Mouse (Mus musculus) adipocyte (in vitro differentiated cells): ENCODE results near the gene Snx13.

ENCODE experiments used
- DNase-seq: peaks from one replicate; pipeline ENCODE4 v3.0.0-alpha.2; 2016; ENCODE audit warnings: low spot score

Snx13 gene

GRCm38 (mm10) chr12:35046999-35047319, at the start of gene Snx13:
TSS of gene Snx13 (plus strand) at chr12:35047186.
- peak; percentile 84 for DNase-seq

DNA sequence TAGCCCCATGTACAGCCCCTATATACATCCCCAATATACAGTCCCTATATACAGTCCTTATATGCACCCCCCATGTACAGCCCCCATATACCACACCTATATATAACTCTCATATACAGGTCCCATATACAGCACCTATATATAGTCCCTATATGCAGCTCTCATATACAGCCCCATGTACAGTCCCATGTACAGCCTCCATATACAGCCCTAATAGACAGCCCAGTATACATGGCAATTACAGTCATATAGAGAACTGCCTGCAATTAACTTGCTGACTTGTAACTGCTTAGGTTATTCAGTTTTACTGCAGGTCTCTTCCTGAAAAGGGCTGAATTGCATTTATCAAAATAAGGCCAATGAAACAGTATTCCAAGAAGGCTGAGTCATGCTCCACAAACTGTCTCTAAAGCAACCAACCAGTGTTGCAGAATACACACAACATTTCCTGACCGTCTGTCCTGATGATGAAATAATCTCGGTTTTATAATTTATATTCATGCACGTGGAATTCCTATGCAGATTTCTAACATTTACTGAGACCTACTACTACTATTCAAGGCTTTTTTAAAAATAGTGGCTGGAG, 49.3 kb upstream of the Snx13 start:
- peak; percentile 35 for DNase-seq

- DNase-seq = no peak
Measured at GRCm38 (mm10) chr12:34998778-34999467, 48.1 kb upstream of the Snx13 start.

GRCm38 (mm10) chr12:35000323-35000722, 46.7 kb upstream of the Snx13 start:
- DNase-seq = peak; percentile 37

GRCm38 (mm10) chr12:35005748-35006147, 41.2 kb upstream of the Snx13 start:
- no peak for DNase-seq

DNA sequence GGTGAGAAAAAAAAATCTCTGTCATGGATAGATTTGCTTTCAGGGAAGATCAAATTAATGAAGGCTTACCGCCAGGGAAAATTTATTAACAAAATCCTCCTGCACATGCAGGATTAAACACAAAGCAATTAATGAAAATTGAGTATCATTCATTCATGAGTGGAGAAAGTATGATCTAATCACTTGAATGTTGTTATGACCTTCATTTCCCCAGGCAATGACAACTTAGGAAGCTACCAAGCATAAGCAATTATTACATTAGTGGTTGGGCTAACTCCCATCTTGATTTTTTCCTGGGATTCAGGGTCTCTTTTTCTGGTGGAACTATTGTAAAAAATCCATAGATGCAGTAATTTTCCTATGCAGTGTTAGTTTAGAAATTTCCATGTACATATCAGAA, 39.1 kb upstream of the Snx13 start:
- no peak for DNase-seq

- DNase-seq = no peak
Measured at GRCm38 (mm10) chr12:35008340-35009137, 38.4 kb upstream of the Snx13 start.

DNA sequence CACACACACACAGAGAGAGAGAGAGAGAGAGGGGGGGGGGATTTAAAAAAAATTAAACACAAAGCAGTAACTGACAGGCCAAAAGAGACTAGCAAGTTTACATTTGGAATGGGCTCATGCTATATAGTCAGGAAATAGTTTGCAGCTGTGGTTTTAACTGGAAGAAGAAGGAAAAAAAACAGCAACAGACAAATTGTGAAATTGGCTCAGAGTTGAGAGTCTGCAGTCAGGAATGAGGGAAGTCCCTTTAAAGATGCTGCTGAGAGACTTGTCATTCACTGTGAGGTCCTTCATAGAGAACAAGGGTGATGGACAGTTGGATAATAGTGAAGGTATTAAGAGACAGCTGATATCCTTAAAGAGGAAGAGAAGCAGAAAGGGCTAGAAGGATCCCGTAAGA, 35.5 kb upstream of the Snx13 start:
- peak; percentile 8 for DNase-seq

DNA sequence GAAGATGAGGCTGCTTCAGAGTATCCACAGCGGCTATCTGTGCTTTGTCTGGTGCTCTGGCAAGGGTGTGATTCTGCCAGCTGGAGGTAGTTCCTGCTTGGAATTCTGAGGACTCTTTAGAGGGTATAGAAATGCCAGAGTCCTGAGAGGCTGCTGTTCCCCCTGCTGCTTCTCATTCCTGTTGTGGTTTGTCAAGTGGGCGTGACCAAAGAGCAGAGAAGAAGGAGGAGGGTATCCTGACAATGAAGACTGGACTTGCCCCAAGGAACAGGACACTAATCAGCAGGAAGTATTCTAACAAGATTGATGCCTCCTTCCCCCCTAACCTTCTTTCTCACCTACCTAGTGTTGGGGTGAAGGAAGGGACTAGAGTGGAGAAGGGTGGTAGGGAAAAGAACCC, 33.0 kb upstream of the Snx13 start:
- DNase-seq = no peak

DNA sequence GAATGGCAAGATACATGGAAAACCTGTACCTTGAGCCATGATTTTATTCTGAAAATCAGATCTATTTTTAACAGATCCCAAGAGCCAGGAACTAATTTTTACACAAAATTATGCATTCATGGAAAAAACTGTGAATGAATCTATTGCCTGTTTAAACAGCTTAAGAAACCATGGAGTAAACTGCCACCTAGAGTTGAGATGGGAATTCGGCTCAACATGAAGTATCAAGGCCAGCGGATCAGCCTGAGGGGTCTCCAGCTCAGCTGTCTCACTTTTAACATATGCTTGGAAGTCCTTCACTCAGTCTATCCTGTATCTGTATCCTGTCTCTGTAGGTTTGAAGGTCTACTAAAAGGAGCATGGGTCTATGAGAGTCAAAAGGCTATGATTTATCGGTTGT, 30.9 kb upstream of the Snx13 start:
- DNase-seq = peak; percentile 39

- no peak for DNase-seq
Measured at GRCm38 (mm10) chr12:35016481-35017250, 30.3 kb upstream of the Snx13 start.

GRCm38 (mm10) chr12:35018679-35019237, 28.2 kb upstream of the Snx13 start:
- peak; percentile 16 for DNase-seq

DNA sequence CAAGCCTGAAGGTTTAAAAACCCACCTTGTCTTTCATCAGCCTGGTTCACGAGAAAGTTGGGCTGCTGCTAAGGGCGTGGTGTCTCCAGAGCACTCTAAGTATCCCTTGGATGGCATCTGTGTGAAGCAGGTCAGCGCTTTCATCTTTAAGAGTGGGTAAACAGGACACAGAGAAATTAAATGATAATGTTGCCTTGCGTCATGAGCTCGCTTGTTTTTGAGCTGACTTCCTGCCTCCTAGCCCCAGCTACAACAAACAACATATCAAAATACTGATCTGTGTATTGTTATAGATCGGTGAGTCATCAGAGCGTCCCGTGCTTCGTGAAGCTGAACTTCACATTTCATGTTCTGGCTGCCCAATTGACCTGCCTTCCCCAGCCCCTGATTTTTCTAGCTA, 25.7 kb upstream of the Snx13 start:
- DNase-seq = no peak

GRCm38 (mm10) chr12:35022066-35022465, 24.9 kb upstream of the Snx13 start:
- DNase-seq = no peak

DNA sequence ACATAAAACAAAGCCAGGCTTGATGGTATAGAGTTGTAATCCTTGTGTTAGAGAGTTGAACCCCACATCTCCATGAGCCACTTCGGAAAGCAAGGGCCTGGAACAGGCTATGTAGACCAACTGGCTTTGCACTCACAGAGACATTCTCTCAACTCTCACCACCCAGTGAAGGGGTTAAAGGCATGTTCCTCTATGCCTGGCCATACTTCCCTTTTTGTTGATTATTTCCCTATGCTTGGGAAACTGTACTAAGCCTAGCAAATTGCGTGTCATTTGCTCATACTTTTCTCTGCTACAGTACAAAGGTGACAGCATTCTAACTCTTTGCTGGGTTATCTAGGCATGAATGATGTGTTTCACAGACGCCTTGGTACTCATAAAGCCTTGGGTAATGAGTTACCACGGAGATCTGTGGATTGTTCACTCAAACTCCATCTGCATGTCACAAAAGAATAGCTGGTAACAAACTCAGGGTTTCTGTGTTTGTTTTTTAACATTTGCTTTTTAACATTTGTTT, 21.0 kb upstream of the Snx13 start:
- no peak for DNase-seq

DNA sequence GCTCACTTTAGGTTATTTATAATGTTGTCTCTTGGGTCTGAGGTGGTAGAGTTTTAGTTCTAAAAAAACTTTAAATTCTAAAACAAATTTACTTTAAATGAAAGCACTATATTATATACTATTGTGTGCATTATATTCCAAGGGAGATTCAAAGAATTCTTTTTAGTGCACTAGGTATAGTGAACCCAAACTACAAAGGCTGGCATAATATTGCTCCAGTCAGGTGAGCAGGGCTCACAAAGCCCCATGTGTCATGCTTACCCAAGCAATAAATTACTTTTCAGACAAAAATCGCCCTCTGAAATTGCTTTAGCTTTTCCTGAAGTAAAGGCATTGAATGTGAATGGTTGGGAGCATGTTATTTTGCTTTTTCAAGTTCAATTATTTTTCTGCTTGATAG, 19.5 kb upstream of the Snx13 start:
- DNase-seq = no peak

- no peak for DNase-seq
Measured at GRCm38 (mm10) chr12:35038668-35039570, 8.1 kb upstream of the Snx13 start.

DNA sequence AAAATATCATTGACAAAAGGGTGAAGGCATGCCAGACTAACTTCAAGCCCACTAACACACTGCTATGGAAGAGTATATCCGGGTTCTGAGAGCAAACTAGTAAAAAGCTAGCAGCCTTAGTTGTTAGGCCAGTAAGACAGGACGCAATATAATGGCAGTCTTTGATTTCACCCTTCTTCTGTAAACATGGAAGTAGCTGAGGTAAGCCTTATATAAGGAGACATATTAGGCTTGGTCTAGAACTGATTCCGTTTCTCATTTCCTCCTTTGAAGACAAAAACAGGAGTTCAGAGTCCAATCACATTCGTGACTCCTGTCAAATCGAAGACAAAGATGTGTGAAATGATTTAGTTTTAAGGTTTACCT, 7.4 kb upstream of the Snx13 start:
- DNase-seq = no peak

GRCm38 (mm10) chr12:35041964-35042363, 5.0 kb upstream of the Snx13 start:
- DNase-seq = no peak

DNA sequence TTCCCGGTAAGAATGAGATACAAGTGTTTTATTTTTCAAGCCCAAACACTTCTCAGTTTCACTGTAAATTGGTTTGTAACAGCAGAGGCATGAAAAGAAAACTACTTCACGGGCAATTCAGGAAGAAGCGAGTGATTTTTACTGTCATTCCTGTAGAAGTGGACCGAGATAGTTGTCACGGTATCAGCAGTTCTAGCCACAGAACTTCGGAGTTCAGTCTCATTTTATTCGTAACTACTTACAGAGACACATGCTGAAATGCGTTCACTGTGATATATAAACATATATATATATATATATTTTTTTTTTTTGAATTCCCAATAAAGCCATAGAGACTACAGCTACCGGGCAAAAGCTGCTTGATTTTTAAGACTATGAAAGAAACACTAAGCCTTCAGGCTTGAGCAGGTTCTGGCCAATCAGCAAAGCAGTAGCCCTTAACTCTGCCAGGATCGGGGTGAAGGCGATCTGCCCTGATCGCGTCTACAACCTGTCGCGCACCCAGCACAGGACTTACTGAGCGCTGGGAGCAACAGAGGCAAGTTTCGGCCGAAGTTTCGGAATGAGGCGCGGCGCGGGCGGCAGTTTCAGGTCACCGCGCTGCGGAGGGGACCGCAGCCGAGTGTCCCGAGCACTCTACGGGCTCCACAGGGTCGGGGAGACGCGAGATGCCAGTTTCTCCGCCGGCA, 532 bp upstream of the Snx13 start:
- DNase-seq = peak; percentile 66
